Mouse (Mus musculus) embryo, embryonic 10 days (tissue): Measurements from ENCODE around the gene Fbxo4.

Experiments used
- DNase-seq: peaks from one replicate; pipeline ENCODE4 v3.0.0-alpha.2; 2015; ENCODE audit warnings: low spot score

Gene Fbxo4

GRCm38 (mm10) chr15:3979061-3979848, at the start of gene Fbxo4:
Gene Fbxo4, minus strand, starts transcription at chr15:3979573.
- DNase-seq, result peak; percentile 71

DNA sequence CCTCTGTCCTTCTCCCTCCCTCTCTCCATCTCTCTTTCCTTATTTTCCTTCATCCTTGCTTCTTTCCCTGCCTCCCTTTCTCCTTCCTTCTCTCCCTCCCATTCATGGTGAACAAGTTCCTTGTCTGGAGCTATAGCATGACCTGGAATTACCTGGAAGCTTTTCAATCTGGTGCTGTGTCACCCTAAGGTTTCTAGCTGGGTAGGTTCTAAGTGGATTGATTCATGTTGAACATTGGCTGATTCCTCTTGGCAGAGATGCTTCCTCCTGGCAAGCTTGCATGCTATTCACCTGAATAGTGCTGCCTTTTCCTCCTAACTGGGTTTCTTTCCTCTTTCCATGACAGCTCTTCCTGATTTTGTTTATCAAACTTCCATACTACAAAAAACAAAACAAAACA, 49.6 kb upstream of the Fbxo4 start:
- no peak for DNase-seq

DNA sequence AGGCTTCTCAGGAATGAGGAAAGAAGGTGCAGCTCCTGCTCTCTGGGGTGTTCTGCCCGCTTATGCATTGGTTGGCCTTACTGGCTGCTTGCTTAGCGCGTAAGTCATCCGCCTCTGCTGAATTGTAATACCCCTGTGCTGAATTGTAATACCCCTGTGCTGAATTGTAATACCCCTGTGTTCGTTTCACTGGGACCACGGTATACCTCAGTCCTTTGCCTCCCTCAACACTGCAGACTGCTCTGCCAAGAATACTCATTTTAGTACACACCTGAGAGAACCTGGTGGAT, 49.0 kb upstream of the Fbxo4 start:
- DNase-seq, result no peak

GRCm38 (mm10) chr15:4027671-4028410, 48.5 kb upstream of the Fbxo4 start:
- peak; percentile 10 for DNase-seq

DNA sequence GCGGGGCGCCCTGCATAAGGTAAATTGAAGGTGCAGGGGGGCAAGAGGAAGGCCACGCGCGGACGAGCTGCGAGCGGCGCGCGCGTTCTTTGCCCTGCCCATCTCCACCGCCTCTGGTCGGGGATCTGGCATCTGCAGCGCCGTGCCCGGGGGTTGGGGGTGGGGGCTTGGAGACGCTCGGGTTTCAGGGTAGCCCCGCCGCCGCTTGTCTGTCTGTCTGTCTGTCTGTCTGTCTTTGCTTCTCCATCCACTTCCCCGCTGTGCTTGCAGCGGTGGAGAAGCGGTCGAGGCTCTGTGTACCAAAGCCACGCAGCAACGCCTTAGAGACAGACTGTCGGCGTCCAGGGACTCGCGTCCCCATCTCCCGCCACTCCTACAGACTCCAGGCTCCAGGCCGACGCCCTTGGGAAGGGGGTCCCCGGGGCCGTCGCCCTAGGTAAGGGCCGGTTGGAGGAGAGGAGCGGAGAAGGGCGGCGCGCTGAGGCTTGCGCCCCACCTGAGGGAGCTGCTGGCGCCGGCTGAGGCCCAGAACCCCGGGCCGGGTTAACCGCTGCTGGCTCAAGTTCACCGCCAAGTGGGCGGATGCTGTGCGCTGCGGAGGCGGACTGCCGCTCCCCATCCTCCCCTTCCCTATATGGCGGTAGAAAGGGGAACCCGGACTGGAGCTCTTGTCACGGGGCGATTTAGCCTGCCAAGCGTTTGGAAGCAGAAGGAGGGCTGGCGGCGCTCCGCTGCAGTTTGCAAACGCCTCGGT, 47.6 kb upstream of the Fbxo4 start:
- DNase-seq, result peak; percentile 81

- DNase-seq, result peak; percentile 94
Observed at GRCm38 (mm10) chr15:4026231-4026773, 46.9 kb upstream of the Fbxo4 start, which contains the start of gene Oxct1. Gene Oxct1, plus strand, starts transcription at chr15:4026383.

DNA sequence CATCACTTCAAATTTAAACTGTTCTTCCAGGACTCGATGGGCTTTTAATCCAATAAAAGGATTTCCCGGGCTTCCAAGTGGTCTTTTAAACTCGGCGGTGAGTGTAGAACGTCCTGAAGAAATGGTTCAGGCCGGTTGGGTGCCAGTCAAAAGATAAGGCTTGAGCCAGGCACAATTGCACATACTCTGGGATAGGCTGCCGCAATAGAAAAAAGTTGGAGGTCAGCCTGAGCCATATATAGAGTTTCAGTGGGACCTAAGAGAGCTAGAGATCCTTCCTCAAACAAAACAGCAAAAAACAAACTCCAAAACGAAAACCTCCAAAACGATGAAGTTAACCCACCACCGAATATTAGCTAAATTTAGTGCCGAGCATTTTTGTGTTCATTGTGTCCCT, 46.1 kb upstream of the Fbxo4 start:
- no peak for DNase-seq

DNA sequence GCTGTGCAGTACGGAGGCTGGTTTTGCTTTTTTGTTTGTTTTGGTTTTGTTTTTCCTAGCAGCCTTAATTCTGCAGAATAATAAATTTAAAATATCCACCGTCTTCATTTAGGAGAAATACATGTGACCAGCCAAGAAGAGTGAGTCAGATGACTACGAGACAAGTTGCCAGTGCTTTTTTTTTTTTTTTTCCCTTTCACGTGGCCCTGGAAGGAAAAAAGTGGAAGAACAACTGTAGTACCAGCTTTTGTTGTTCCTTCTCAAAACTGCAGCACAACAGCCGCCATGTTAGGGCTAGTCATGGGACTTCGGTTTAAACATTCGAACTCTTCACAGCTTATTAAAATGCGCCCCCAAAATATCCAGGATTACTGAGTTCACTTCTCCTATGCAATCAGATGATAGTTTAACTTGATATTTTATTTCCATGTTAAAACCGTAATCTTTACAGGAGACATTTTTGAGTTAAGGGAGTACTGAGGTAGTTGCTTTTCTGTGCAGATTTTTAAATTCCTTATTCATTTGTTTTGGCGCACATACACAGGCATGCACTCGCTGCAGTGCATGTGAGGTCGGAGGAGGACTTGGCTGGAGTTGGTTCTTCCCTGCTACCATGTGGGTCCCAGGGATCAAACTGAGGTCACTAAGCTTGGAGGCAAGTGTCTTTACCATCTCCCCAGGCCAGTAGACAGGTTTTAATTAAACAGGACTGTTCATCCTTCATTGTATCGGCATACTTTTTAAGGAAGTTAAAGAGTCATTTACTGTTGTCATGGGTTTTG, 45.5 kb upstream of the Fbxo4 start:
- DNase-seq, result no peak

DNA sequence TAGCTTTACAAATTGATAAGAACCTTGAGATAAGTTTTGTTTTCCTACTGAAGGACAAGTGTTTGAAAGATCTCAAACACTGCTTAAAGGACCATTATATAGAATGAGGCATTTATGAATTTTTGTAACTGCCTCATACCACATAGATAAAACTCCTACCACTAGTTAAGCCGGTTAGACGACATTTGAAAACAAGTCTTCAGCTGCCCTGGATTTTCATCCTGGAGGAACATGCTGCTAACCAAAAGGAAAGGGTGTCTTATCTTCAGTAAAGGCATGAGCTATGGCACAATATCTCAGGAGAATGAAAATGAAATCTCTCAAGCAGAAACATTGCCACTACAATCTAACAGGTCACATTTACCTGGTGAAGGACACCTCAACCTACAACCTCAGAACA, 44.4 kb upstream of the Fbxo4 start:
- DNase-seq, result no peak

DNA sequence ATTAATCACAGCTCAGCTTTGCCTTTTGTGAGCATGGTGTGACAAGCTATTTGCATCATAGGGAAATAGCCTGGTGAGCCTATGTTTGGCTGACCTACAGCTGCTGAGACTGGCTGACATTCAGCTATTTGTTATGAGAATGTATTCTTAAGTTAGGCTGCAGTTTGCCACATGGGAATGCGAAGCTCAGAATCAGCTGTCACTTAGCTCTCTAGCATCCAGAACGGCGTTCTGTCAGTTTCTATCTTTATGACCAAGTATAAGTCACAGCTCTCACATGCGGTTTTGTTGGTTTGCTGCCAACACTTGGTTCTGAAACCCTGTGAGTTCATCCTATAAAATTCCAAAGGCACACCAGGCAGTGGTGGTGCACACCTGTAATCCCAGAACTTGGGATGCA, 41.3 kb upstream of the Fbxo4 start:
- no peak for DNase-seq

DNA sequence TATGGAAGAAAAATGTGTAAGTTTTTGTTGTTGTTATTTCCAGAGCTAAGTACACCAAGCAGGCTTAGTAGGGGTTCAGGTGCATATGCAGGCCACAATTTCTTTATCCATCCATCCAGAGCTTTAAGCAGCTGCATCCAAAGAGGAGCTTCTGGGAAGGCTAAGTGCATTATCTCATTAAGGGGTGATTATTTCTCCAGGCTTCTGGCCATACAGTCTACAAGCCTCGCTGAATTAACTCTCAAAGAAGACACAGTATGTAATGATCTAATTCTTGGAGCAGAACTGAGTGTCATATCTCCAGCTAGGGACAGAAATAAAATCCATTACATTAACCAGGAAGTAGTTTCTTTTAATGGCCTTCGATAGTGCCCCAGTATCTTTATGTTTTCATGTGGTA, 34.5 kb upstream of the Fbxo4 start:
- DNase-seq, result no peak

- no peak for DNase-seq
Observed at GRCm38 (mm10) chr15:4000536-4000935, 21.2 kb upstream of the Fbxo4 start.

DNA sequence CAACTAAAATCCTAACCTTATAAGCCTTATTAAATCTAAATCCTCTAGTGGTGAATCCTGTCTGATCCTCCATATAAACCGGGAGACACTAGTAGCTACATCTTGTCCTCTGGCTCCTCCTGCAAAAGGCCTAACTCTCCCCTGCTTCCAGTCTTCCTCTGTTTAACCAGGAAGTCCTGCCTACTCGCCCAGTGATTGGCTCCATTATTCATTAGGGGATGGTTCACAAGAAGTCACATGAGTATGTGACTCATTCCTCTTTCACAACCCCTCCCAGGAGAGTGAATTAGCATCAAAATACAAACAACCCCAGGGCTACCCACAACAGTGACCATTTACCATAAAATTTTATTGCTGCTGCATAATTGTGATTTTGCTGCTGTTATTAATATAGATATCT, 19.8 kb upstream of the Fbxo4 start:
- DNase-seq, result no peak

GRCm38 (mm10) chr15:3996267-3997010, 17.1 kb upstream of the Fbxo4 start:
- DNase-seq, result no peak

GRCm38 (mm10) chr15:3995448-3996266, 16.3 kb upstream of the Fbxo4 start, which contains the start of gene AW549877:
Gene AW549877, minus strand, starts transcription at chr15:3995744.
- peak; percentile 97 for DNase-seq

GRCm38 (mm10) chr15:3994852-3995447, 15.6 kb upstream of the Fbxo4 start:
- no peak for DNase-seq

GRCm38 (mm10) chr15:3987981-3988380, 8.6 kb upstream of the Fbxo4 start:
- DNase-seq, result peak; percentile 37

DNA sequence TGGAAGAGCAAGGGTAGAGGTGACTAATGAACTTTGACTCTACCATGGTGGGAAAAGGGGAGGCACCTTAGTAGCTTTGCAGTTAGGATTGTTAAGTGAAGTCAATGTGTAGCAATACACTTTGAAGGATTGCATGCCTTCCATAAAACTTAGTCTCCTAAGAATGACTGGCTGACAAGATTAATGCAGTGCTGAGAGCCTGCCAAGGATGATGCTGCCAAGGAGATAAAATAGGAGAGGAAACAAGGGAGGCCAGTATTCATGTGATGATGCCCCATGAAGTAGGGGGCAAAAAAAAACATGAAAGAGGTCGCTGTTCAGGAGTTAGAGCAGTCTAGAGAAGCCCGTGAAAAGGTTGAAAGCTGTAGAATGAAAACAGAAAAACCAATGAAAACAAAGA, 5.5 kb upstream of the Fbxo4 start:
- no peak for DNase-seq

DNA sequence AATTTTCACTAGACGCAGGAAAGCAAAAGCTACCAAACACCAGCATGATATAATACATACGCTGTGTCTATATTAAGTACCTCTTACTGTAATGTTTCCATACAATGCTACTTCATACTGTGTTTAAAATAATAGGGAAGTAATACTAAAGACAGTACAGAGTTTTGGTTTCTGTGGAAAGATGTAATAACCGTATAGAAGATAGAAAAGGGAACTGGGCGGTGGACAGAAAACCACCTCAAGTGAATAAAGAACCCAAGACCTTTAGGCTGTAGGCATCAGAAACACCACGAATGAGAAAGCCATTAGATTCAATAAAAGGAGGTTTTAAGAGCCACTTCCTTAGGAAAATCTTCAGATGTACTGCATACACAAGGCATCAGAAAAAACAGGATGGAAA, 3.4 kb upstream of the Fbxo4 start:
- DNase-seq, result no peak

DNA sequence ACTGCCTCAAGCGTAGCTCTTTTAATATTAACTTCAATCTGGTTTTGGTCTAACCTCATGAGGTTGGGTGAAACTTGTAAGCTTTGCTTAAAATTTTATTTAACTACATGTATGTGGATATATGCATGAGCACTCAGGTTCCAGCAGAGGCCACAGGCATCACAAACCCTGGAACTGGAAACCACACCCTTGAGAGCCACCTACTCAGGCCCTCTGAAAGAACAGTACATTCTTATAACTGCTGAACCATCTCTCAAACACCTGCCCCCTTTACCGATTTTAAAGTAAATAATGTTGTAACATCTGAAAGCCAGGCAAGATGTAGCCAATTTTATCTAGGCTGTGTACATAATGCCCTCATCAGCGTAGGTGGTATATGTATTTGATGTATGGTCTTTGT, 498 bp upstream of the Fbxo4 start:
- no peak for DNase-seq
